Mouse (Mus musculus) olfactory bulb, adult 2 months (tissue): ENCODE data around the gene Adamts3.

Experiments used
- CTCF ChIP-seq: fragments of 200-500 bp; IDR thresholded peaks from 2 replicates; pipeline ENCODE4 v1.5.1; 2012; ENCODE audit warnings: low read depth, mild to moderate bottlenecking, low read length, moderate library complexity; ENCODE audit not compliant: insufficient read depth
- POLR2A ChIP-seq: fragments of 200-500 bp; IDR thresholded peaks from 2 replicates; pipeline ENCODE4 v1.6.1; 2012; ENCODE audit warnings: mild to moderate bottlenecking, low read depth, low read length, moderate library complexity; ENCODE audit not compliant: insufficient read depth

GRCm38 (mm10) chr5:89839627-89840026 lies 43.5 kb downstream of the Adamts3 start:
- TF ChIP-seq CTCF (no peak), POLR2A (no peak)
